Mouse (Mus musculus): ENCODE data around the gene Cntn5. TPM values are rescaled to one million over a fixed set of nuclear protein-coding genes. Genes with fewer than 3 reads are reported as not detected.

Cntn5 gene
- polyA plus RNA-seq, 1 experiment: not detected

- no peak overlapping the region for H3K27ac ChIP-seq (ENCODE audit: insufficient read depth, low read length)
- no peaks in the 10 kb centered on the region for H3K36me3 ChIP-seq (ENCODE audit: control insufficient read depth, insufficient read depth, low read length)
- TF ChIP-seq POLR2A (IDR thresholded peaks at IDR 0.05; ENCODE audit: low read depth, low read length): no peak
- no peak for TF ChIP-seq CTCF (IDR thresholded peaks at IDR 0.05; ENCODE audit: extremely low read depth, insufficient read depth, insufficient read length, insufficient replicate concordance)
- no peak for DNase-seq (ENCODE audit: low read depth in 1 of 2, low spot score in 2 of 2)
- H3K27me3 ChIP-seq (ENCODE audit: control insufficient read depth, insufficient read depth, low read length): no peaks in the 10 kb centered on the region
- no peak overlapping the region for H3K4me3 ChIP-seq (ENCODE audit: extremely low read depth, insufficient read depth, insufficient read length)
- 84% methylated on average over 3 of the region's 3 CpGs for WGBS
- H3K4me1 ChIP-seq (ENCODE audit: control insufficient read depth, insufficient read depth, insufficient read length): no peaks in the 10 kb centered on the region
These were observed 984.0 kb downstream of the Cntn5 start for GRCm38 (mm10) chr9:9920580-9920979.

GRCm38 (mm10) chr9:9899070-9899469 lies 1005.5 kb downstream of the Cntn5 start:
- Histone ChIP-seq H3K27ac (ENCODE audit: insufficient read depth, low read length) (no peak overlapping the region), H3K27me3 (ENCODE audit: control insufficient read depth, insufficient read depth, low read length) (no peaks in the 10 kb centered on the region; the same call in 1 of the 2 replicates), H3K4me1 (ENCODE audit: control insufficient read depth, insufficient read depth, insufficient read length) (no peaks in the 10 kb centered on the region), H3K4me3 (ENCODE audit: extremely low read depth, insufficient read depth, insufficient read length) (no peak overlapping the region), H3K36me3 (ENCODE audit: control insufficient read depth, insufficient read depth, low read length) (no peaks in the 10 kb centered on the region)
- DNase-seq (ENCODE audit: low read depth in 1 of 2, low spot score in 2 of 2): no peak
- TF ChIP-seq CTCF (IDR thresholded peaks at IDR 0.05; ENCODE audit: extremely low read depth, insufficient read depth, insufficient read length, insufficient replicate concordance) (no peak), POLR2A (IDR thresholded peaks at IDR 0.05; ENCODE audit: low read depth, low read length) (no peak)
- 67% methylated on average over 5 of the region's 5 CpGs for WGBS

- H3K4me1 ChIP-seq (ENCODE audit: control insufficient read depth, insufficient read depth, insufficient read length): no peaks in the 10 kb centered on the region
- 81% methylated on average over 6 of the region's 6 CpGs for WGBS
- no peaks in the 10 kb centered on the region for H3K27me3 ChIP-seq (ENCODE audit: control insufficient read depth, insufficient read depth, low read length)
- no peaks in the 10 kb centered on the region for H3K36me3 ChIP-seq (ENCODE audit: control insufficient read depth, insufficient read depth, low read length)
- no peak overlapping the region for H3K27ac ChIP-seq (ENCODE audit: insufficient read depth, low read length)
- TF ChIP-seq CTCF (IDR thresholded peaks at IDR 0.05; ENCODE audit: extremely low read depth, insufficient read depth, insufficient read length, insufficient replicate concordance) (no peak), POLR2A (IDR thresholded peaks at IDR 0.05; ENCODE audit: low read depth, low read length) (no peak)
- DNase-seq (ENCODE audit: low read depth in 1 of 2, low spot score in 2 of 2): no peak
- no peak overlapping the region for H3K4me3 ChIP-seq (ENCODE audit: extremely low read depth, insufficient read depth, insufficient read length)
These were observed 1018.4 kb downstream of the Cntn5 start for GRCm38 (mm10) chr9:9886210-9886609.

GRCm38 (mm10) chr9:9882779-9883383 lies 1021.7 kb downstream of the Cntn5 start:
- Histone ChIP-seq H3K27me3 (ENCODE audit: control insufficient read depth, insufficient read depth, low read length) (no peaks in the 10 kb centered on the region), H3K27ac (ENCODE audit: insufficient read depth, low read length) (no peak overlapping the region), H3K36me3 (ENCODE audit: control insufficient read depth, insufficient read depth, low read length) (no peaks in the 10 kb centered on the region), H3K4me3 (ENCODE audit: extremely low read depth, insufficient read depth, insufficient read length) (no peak overlapping the region), H3K4me1 (ENCODE audit: control insufficient read depth, insufficient read depth, insufficient read length) (no peaks in the 10 kb centered on the region)
- DNase-seq (ENCODE audit: low read depth in 1 of 2, low spot score in 2 of 2): no peak
- TF ChIP-seq POLR2A (IDR thresholded peaks at IDR 0.05; ENCODE audit: low read depth, low read length): no peak
- no peak for TF ChIP-seq CTCF (IDR thresholded peaks at IDR 0.05; ENCODE audit: extremely low read depth, insufficient read depth, insufficient read length, insufficient replicate concordance)
- WGBS: 85% methylated on average over 8 of the region's 8 CpGs

GRCm38 (mm10) chr9:9872112-9873035 lies 1032.2 kb downstream of the Cntn5 start:
- 47% methylated on average over 7 of the region's 7 CpGs for WGBS
- Histone ChIP-seq H3K27ac (ENCODE audit: insufficient read depth, low read length) (no peak overlapping the region), H3K4me3 (ENCODE audit: extremely low read depth, insufficient read depth, insufficient read length) (no peak overlapping the region), H3K27me3 (ENCODE audit: control insufficient read depth, insufficient read depth, low read length) (no peaks in the 10 kb centered on the region), H3K4me1 (ENCODE audit: control insufficient read depth, insufficient read depth, insufficient read length) (no peaks in the 10 kb centered on the region), H3K36me3 (ENCODE audit: control insufficient read depth, insufficient read depth, low read length) (no peaks in the 10 kb centered on the region)
- TF ChIP-seq POLR2A (IDR thresholded peaks at IDR 0.05; ENCODE audit: low read depth, low read length): no peak
- no peak for TF ChIP-seq CTCF (IDR thresholded peaks at IDR 0.05; ENCODE audit: extremely low read depth, insufficient read depth, insufficient read length, insufficient replicate concordance)
- DNase-seq (ENCODE audit: low read depth in 1 of 2, low spot score in 2 of 2): no peak

- Histone ChIP-seq H3K4me1 (ENCODE audit: control insufficient read depth, insufficient read depth, insufficient read length) (no peaks in the 10 kb centered on the region), H3K4me3 (ENCODE audit: extremely low read depth, insufficient read depth, insufficient read length) (no peak overlapping the region), H3K27me3 (ENCODE audit: control insufficient read depth, insufficient read depth, low read length) (no peaks in the 10 kb centered on the region), H3K36me3 (ENCODE audit: control insufficient read depth, insufficient read depth, low read length) (no peaks in the 10 kb centered on the region), H3K27ac (ENCODE audit: insufficient read depth, low read length) (no peak overlapping the region)
- 78% methylated on average over 3 of the region's 3 CpGs for WGBS
- DNase-seq (ENCODE audit: low read depth in 1 of 2, low spot score in 2 of 2): no peak
- TF ChIP-seq CTCF (IDR thresholded peaks at IDR 0.05; ENCODE audit: extremely low read depth, insufficient read depth, insufficient read length, insufficient replicate concordance) (no peak), POLR2A (IDR thresholded peaks at IDR 0.05; ENCODE audit: low read depth, low read length) (no peak)
These were observed 1043.9 kb downstream of the Cntn5 start for GRCm38 (mm10) chr9:9860631-9861030.

Measured in spleen, adult 2 months (tissue).